Mouse (Mus musculus): ENCODE results near the gene Rcn1. TPM values are rescaled to one million over a fixed set of nuclear protein-coding genes. Genes with fewer than 3 reads are reported as not detected.

The Rcn1 gene
- polyA plus RNA-seq (2014; fragmentation: Nextera tagmentation; extraction: Ambion mirVana), result 20.4 and 42.8 TPM in 2 replicates

DNA sequence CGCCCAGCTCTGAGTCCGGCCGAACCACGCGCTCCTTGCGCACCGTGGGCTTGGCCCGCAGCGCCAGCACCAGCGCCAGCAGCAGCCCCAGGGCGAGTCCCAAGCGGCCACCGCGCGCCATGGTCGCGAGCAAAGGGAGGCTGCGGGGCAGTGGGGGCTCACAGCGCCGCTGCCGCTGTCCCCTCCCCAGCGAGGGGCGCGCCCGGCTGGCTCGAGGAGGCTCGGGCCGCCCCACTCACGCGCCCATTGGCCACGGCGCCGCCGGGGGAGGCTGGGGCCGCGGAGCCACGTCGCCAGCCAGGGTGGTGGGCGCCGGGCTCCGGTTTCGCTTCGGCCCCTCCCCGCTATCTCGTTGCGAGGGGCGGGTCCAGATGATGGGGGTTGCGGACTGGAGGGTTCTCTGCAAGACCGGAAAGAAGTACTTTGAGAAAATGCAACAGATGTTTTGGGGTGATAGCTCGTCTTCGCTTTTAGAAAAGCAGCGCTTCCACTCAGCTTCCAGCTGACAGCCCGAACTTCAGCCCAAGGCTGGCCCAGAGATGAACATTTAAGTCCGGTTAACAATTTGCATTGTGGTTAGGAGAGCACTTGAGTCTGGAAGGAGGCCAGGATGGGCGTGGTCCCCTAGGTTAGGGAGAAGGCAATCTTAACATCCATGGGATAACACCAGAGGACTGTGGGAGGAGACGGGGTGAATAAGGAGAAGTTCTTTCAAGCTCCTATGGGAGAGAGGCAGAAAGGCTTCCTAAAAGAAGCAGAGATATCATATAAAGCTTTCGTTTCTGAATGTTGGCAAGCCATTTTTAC lies at the start of gene Rcn1:
TSS of gene Rcn1 (minus strand) at position 235 of the 807 bp plus-strand sequence.
- ATAC-seq (ENCODE audit: low FRiP score, low TSS enrichment) (peak; percentile 83), DNase-seq (peak; percentile 79)
- Histone ChIP-seq H3K9me3 (ENCODE audit: control insufficient read depth, low read length) (no peaks in the 10 kb centered on the region), H3K36me3 (ENCODE audit: control insufficient read depth, insufficient read depth, low read length) (no peaks in the 10 kb centered on the region), H3K27me3 (ENCODE audit: control insufficient read depth, insufficient read depth, low read length) (peaks cover 7% of the 10 kb centered on the region), H3K27ac (replicated peaks; ENCODE audit: low read depth, low read length) (peak within 1 kb of the TSS; percentile 62), H3K9ac (replicated peaks; ENCODE audit: low read length) (peak within 1 kb of the TSS; percentile 69), H3K4me1 (ENCODE audit: control insufficient read depth, insufficient read depth, low read length) (peaks cover 7% of the 10 kb centered on the region; the same call in 1 of the 2 replicates), H3K4me3 (replicated peaks; ENCODE audit: low read depth, low read length) (peak within 1 kb of the TSS; percentile 63), H3K4me2 (ENCODE audit: low read length) (peak within 1 kb of the TSS; percentile 99)
- 2% methylated on average over 57 of the region's 57 CpGs for WGBS

DNA sequence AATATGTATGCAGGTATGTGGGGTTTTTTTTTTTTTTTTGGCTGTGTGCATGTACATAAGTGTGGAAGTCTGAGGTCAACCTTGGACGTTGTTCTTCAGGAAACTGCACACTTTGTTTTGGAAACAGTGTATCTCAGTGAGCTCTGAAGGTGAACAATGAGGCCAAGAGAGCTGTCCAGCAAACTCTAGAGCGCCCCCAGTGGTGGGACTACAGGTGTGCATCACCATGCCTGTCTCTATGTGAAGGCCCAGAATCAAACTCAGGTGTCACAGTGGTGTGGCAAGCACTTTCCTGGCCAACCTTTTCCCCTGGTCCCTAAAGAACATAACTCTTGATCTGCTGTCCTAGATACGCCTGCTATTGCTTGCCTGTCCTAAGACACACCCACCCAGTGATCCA lies 45.0 kb upstream of the Rcn1 start:
- Histone ChIP-seq H3K27ac (replicated peaks; ENCODE audit: low read depth, low read length) (no peak overlapping the region), H3K27me3 (ENCODE audit: control insufficient read depth, insufficient read depth, low read length) (no peaks in the 10 kb centered on the region), H3K9ac (replicated peaks; ENCODE audit: low read length) (no peak overlapping the region), H3K36me3 (ENCODE audit: control insufficient read depth, insufficient read depth, low read length) (no peaks in the 10 kb centered on the region), H3K4me3 (replicated peaks; ENCODE audit: low read depth, low read length) (no peak overlapping the region), H3K4me1 (ENCODE audit: control insufficient read depth, insufficient read depth, low read length) (no peaks in the 10 kb centered on the region), H3K4me2 (ENCODE audit: low read length) (no peak overlapping the region), H3K9me3 (ENCODE audit: control insufficient read depth, low read length) (no peaks in the 10 kb centered on the region)
- WGBS, result 40% methylated on average over 3 of the region's 3 CpGs
- ATAC-seq (ENCODE audit: low FRiP score, low TSS enrichment) (no peak), DNase-seq (no peak)

DNA sequence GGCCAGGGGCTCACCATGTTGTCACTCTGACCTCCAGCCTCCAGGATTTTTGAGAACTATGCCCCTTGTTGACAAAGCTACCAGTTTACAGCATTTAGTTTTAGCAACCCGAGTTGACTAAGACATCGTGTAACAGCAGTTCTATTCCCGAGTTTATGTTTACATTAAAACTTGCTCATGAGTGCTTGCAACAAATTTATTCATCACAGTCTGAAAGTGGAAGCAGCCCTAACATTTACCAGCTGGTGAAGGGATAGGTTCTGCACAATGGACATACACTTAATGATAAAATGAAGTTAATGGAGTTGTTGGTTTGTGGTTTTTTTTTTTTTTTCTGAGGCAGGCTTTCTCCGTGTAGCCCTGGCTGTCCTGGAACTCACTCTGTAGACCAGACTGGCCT lies 39.9 kb upstream of the Rcn1 start:
- Histone ChIP-seq H3K36me3 (ENCODE audit: control insufficient read depth, insufficient read depth, low read length) (no peaks in the 10 kb centered on the region), H3K9me3 (ENCODE audit: control insufficient read depth, low read length) (no peaks in the 10 kb centered on the region), H3K4me2 (ENCODE audit: low read length) (no peak overlapping the region), H3K9ac (replicated peaks; ENCODE audit: low read length) (no peak overlapping the region), H3K27ac (replicated peaks; ENCODE audit: low read depth, low read length) (no peak overlapping the region), H3K4me3 (replicated peaks; ENCODE audit: low read depth, low read length) (no peak overlapping the region), H3K27me3 (ENCODE audit: control insufficient read depth, insufficient read depth, low read length) (no peaks in the 10 kb centered on the region), H3K4me1 (ENCODE audit: control insufficient read depth, insufficient read depth, low read length) (no peaks in the 10 kb centered on the region)
- 83% methylated on average over 4 of the region's 4 CpGs for WGBS
- ATAC-seq (ENCODE audit: low FRiP score, low TSS enrichment), result no peak
- no peak for DNase-seq

DNA sequence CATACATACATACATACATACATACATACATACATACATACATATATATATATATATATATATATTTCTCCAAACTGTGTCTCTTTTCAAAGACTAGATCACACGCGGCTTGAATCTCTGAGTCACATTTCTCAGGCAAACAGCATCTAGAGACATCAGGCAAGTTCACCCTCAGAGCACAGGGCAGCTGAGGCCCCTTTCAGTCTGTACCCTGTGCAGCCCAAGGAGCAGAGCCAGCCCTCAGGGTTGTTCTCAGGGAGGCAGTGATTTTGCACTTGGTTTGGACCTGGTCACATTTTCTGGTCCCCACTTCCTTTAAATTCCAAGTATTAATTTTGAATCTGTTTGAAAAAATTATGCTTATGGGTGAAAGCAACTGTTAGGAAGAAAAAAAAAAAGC lies 39.4 kb upstream of the Rcn1 start:
- no peak overlapping the region for H3K27ac ChIP-seq (replicated peaks; ENCODE audit: low read depth, low read length)
- no peak overlapping the region for H3K9ac ChIP-seq (replicated peaks; ENCODE audit: low read length)
- no peaks in the 10 kb centered on the region for H3K27me3 ChIP-seq (ENCODE audit: control insufficient read depth, insufficient read depth, low read length)
- no peak overlapping the region for H3K4me2 ChIP-seq (ENCODE audit: low read length)
- WGBS, result 93% methylated on average over 2 of the region's 2 CpGs
- no peak for ATAC-seq (ENCODE audit: low FRiP score, low TSS enrichment)
- no peak for DNase-seq
- no peaks in the 10 kb centered on the region for H3K4me1 ChIP-seq (ENCODE audit: control insufficient read depth, insufficient read depth, low read length)
- no peaks in the 10 kb centered on the region for H3K36me3 ChIP-seq (ENCODE audit: control insufficient read depth, insufficient read depth, low read length)
- no peaks in the 10 kb centered on the region for H3K9me3 ChIP-seq (ENCODE audit: control insufficient read depth, low read length)
- no peak overlapping the region for H3K4me3 ChIP-seq (replicated peaks; ENCODE audit: low read depth, low read length)

DNA sequence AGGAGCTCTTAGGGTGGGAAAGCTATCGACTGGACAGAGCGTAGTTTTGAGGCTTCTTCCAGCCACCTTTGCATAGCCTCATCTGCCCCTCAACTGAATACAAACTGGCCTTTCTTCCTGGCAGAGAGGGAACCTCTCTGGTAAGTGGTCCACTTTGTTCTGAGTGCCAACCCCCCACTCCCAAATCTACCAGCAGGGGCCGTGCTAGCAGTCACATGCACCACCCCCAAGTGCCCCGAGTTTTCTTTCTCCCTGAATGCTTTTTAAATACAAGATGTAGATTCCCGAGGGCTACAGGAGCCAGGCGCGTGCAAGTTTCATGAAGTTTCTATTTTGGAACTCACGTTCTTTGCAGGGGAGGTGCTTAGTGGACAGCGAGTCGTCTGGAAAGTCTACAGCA lies 33.8 kb upstream of the Rcn1 start:
- Histone ChIP-seq H3K4me3 (replicated peaks; ENCODE audit: low read depth, low read length) (no peak overlapping the region), H3K4me2 (ENCODE audit: low read length) (no peak overlapping the region), H3K27me3 (ENCODE audit: control insufficient read depth, insufficient read depth, low read length) (no peaks in the 10 kb centered on the region), H3K36me3 (ENCODE audit: control insufficient read depth, insufficient read depth, low read length) (no peaks in the 10 kb centered on the region), H3K9ac (replicated peaks; ENCODE audit: low read length) (no peak overlapping the region), H3K4me1 (ENCODE audit: control insufficient read depth, insufficient read depth, low read length) (no peaks in the 10 kb centered on the region), H3K27ac (replicated peaks; ENCODE audit: low read depth, low read length) (no peak overlapping the region), H3K9me3 (ENCODE audit: control insufficient read depth, low read length) (no peaks in the 10 kb centered on the region)
- ATAC-seq (ENCODE audit: low FRiP score, low TSS enrichment), result no peak
- peak; percentile 31 for DNase-seq
- 20% methylated on average over 10 of the region's 10 CpGs for WGBS

DNA sequence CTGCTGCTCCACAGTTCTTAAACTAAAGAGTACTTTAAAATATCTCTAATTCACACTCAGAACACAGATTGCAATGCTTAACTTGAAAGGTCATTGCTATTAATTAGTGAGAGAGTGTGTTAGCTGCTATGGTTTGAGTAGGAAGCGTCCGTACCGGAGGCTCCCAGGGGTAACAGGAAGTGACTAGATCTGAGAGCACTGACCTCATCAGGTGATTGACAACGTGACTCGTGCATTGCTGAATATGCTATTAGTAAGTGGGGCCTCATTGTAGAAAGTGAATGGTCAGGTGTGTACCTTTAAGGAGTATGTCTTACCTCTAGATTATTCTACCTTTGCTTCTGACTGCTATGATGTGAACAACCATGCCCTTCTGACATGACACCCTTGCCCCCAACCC lies 31.3 kb upstream of the Rcn1 start:
- no peaks in the 10 kb centered on the region for H3K36me3 ChIP-seq (ENCODE audit: control insufficient read depth, insufficient read depth, low read length)
- no peak overlapping the region for H3K27ac ChIP-seq (replicated peaks; ENCODE audit: low read depth, low read length)
- H3K27me3 ChIP-seq (ENCODE audit: control insufficient read depth, insufficient read depth, low read length), result 0 out of 2 replicates have a peak, but pooled peaks cover 4% of the 10 kb centered on the region
- no peaks in the 10 kb centered on the region for H3K9me3 ChIP-seq (ENCODE audit: control insufficient read depth, low read length)
- ATAC-seq (ENCODE audit: low FRiP score, low TSS enrichment) (no peak), DNase-seq (no peak)
- no peak overlapping the region for H3K9ac ChIP-seq (replicated peaks; ENCODE audit: low read length)
- H3K4me2 ChIP-seq (ENCODE audit: low read length), result no peak overlapping the region
- H3K4me1 ChIP-seq (ENCODE audit: control insufficient read depth, insufficient read depth, low read length), result no peaks in the 10 kb centered on the region
- WGBS, result 88% methylated on average over 5 of the region's 5 CpGs
- H3K4me3 ChIP-seq (replicated peaks; ENCODE audit: low read depth, low read length), result no peak overlapping the region

DNA sequence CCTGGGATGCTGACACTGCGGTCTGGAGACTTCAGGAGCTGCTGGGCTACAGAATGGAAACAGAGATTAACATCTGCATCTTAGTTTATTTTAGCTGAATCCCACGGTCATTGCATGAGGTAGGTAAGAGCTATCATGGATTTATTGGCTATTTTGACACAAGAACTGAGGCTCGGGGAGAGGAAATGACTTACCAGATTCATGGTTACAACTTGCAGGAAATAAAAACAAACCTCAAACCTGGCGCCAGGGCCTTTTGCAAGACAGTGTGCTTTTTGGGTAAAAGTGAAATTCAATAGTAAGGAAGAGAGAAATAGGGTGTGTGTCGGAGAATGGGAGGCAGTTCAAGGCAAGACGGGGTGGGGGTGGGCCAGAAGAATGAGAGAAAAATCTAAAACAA lies 30.8 kb upstream of the Rcn1 start:
- no peak overlapping the region for H3K9ac ChIP-seq (replicated peaks; ENCODE audit: low read length)
- DNase-seq, result no peak
- no peak overlapping the region for H3K4me3 ChIP-seq (replicated peaks; ENCODE audit: low read depth, low read length)
- H3K36me3 ChIP-seq (ENCODE audit: control insufficient read depth, insufficient read depth, low read length), result no peaks in the 10 kb centered on the region
- no peak overlapping the region for H3K4me2 ChIP-seq (ENCODE audit: low read length)
- no peak overlapping the region for H3K27ac ChIP-seq (replicated peaks; ENCODE audit: low read depth, low read length)
- H3K4me1 ChIP-seq (ENCODE audit: control insufficient read depth, insufficient read depth, low read length), result no peaks in the 10 kb centered on the region
- 0 out of 2 replicates have a peak, but pooled peaks cover 4% of the 10 kb centered on the region for H3K27me3 ChIP-seq (ENCODE audit: control insufficient read depth, insufficient read depth, low read length)
- ATAC-seq (ENCODE audit: low FRiP score, low TSS enrichment), result no peak
- H3K9me3 ChIP-seq (ENCODE audit: control insufficient read depth, low read length), result no peaks in the 10 kb centered on the region
- 87% methylated on average over 6 of the region's 6 CpGs for WGBS

DNA sequence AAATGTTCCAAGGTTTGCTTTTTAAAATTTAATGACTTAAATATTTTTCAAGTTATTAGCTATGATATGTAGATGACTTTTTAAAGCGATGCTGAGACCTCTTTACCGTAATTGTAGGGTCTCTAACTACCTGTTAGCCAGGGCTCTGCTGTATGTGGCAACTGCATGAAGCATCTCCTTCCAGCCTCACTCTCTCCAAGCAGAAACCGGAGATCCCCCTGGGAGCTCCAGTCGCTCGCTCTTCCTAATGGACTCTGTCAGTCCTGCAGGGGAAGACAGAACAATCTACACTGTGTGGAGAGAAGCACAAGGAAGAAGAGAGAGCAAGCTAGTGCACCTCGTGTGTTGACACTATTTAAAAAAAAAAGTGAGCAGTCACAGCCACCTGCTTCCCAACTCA lies 29.3 kb upstream of the Rcn1 start:
- 22% methylated on average over 6 of the region's 6 CpGs for WGBS
- H3K4me3 ChIP-seq (replicated peaks; ENCODE audit: low read depth, low read length), result no peak overlapping the region
- no peak for ATAC-seq (ENCODE audit: low FRiP score, low TSS enrichment)
- H3K27me3 ChIP-seq (ENCODE audit: control insufficient read depth, insufficient read depth, low read length), result 0 out of 2 replicates have a peak, but pooled peaks cover 4% of the 10 kb centered on the region
- H3K27ac ChIP-seq (replicated peaks; ENCODE audit: low read depth, low read length), result no peak overlapping the region
- no peaks in the 10 kb centered on the region for H3K4me1 ChIP-seq (ENCODE audit: control insufficient read depth, insufficient read depth, low read length)
- H3K9me3 ChIP-seq (ENCODE audit: control insufficient read depth, low read length), result no peaks in the 10 kb centered on the region
- DNase-seq, result peak; percentile 20
- H3K4me2 ChIP-seq (ENCODE audit: low read length), result no peak overlapping the region
- no peak overlapping the region for H3K9ac ChIP-seq (replicated peaks; ENCODE audit: low read length)
- H3K36me3 ChIP-seq (ENCODE audit: control insufficient read depth, insufficient read depth, low read length), result no peaks in the 10 kb centered on the region

DNA sequence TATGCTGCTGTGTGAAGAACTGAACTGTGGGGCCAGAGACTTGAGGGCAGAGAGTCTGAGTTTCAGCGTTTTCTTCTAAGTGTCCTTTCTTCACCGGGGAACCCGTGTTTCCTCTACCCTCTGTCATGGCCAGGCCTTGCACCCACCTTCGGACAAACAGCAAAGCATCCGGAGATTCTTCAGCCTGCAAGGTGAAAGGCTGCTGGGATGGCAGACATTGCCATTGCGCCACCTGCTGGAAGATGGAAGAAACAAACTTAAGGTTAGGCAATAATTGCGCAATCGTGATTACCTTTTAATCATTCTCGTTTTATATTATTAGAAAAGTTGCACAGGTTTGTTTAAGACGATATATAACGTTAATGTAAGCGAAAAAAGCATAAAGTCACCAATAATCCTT lies 28.9 kb upstream of the Rcn1 start:
- peak; percentile 89 for DNase-seq
- Histone ChIP-seq H3K4me1 (ENCODE audit: control insufficient read depth, insufficient read depth, low read length) (no peaks in the 10 kb centered on the region), H3K4me3 (replicated peaks; ENCODE audit: low read depth, low read length) (no peak overlapping the region), H3K9ac (replicated peaks; ENCODE audit: low read length) (no peak overlapping the region), H3K36me3 (ENCODE audit: control insufficient read depth, insufficient read depth, low read length) (no peaks in the 10 kb centered on the region), H3K27me3 (ENCODE audit: control insufficient read depth, insufficient read depth, low read length) (0 out of 2 replicates have a peak, but pooled peaks cover 4% of the 10 kb centered on the region), H3K4me2 (ENCODE audit: low read length) (no peak overlapping the region), H3K27ac (replicated peaks; ENCODE audit: low read depth, low read length) (no peak overlapping the region), H3K9me3 (ENCODE audit: control insufficient read depth, low read length) (no peaks in the 10 kb centered on the region)
- WGBS, result 5% methylated on average over 12 of the region's 12 CpGs
- ATAC-seq (ENCODE audit: low FRiP score, low TSS enrichment), result peak; percentile 31; the same call in 1 of the 2 replicates
